Mouse (Mus musculus): Measurements from ENCODE around the gene Rsrc2. TPM values are rescaled to one million over a fixed set of nuclear protein-coding genes. Genes with fewer than 3 reads are reported as not detected.
"Not testable (repeated sequence)": the region's sequence is repeated elsewhere in the genome, so short reads cannot be mapped to it uniquely, and the experiment has no call there.

Rsrc2 gene
- polyA plus RNA-seq (2012; ENCODE audit: insufficient read depth, low replicate concordance) = 15.1 TPM in 1 of 2 replicates, not detected in the other

DNA sequence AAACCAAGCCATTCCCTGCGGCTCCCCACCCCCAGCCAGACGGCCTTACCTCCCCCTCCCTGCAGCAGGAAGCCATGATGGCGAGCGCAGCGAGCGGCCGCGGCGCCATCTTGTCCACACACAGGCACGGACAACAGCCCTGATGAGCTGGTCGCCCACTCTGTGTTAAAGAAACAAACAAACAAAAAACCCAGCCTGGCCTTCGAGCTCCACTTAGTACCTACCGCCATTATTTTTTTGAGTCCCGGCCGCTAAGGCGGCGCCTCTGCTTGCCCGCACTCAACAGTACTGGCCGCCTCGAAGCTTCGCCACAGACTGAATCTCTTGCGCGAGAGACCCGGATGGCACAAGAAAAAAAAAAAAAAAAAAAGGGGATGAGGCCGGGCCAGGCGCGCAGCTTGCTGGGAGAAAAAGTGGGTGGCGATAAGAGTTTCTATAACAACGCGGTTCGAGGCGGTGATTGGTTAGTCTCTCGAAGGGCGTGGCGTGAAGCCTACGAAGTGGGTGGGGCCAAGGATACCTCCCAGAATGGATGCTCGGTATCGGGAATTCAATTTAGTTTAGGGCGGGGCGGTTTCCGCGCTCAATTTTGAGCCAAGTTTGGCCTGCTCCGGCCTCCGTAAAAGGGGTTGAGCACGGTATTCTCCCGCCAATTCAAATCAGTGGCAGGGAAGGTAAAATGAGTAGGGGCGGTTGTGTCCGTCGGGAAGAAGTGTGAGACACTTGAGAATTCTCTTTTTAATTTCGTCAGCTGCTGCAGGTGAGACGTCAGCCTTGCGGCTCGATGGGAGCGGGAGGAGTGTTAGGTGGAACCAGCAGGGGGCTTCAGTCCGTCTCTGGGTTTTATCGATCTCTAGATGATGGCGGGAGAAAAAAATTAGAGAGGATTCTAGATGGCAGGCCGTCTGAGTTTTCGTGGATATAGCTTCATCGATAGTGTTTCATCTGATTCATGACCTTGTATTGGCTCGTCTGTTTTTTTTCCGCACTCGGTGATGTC, at the start of gene Rsrc2, which contains the start of gene Kntc1:
TSS of gene Rsrc2 (minus strand) at position 350 of the 1,000 bp plus-strand sequence.
TSS of gene Kntc1 (plus strand) at position 652 of the 1,000 bp plus-strand sequence.
- Histone ChIP-seq H3K4me1 (peaks cover 32% of the 10 kb centered on the region), H3K4me3 (replicated peaks) (peak within 1 kb of the TSS; percentile 94), H3K9me3 (no peaks in the 10 kb centered on the region), H3K27me3 (replicated peaks) (no peaks in the 10 kb centered on the region), H3K36me3 (replicated peaks; ENCODE audit: low read length) (peaks cover 36% of the 10 kb centered on the region)
- TF ChIP-seq FLI1 (IDR thresholded peaks at IDR 0.05; ENCODE audit: low read length) (peak; percentile 26; the same call in 1 of the 2 replicates), GATA1 (IDR thresholded peaks at IDR 0.05; ENCODE audit: borderline replicate concordance, low read length) (peak; percentile 35; the same call in 1 of the 3 replicates)

DNA sequence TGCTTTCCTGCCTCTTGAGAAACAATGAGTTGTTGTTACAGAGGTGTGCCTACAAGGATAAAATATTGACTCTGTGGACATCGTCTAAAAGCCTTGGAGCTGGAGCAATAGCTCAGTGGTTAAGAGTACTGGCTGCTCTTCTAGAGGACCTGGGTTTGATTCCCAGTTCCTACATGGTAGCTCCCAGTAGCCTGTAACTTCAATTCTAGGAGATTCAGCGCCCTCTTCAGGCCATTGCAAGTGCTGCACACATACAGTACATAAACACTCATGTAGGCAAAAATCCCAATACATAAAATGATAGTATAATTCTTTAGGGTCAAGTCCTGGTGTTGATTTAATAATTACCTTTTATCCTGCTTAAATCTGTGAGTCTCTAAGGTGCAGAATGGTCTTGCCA, 43.9 kb upstream of the Rsrc2 start:
- Histone ChIP-seq H3K9me3 (no peaks in the 10 kb centered on the region), H3K4me1 (peaks cover 7% of the 10 kb centered on the region; the same call in 1 of the 2 replicates), H3K36me3 (replicated peaks; ENCODE audit: low read length) (peaks cover 92% of the 10 kb centered on the region), H3K4me3 (replicated peaks) (no peak overlapping the region), H3K27me3 (replicated peaks) (no peaks in the 10 kb centered on the region)
- TF ChIP-seq GATA1 (IDR thresholded peaks at IDR 0.05; ENCODE audit: borderline replicate concordance, low read length) = no peak
- no peak for TF ChIP-seq FLI1 (IDR thresholded peaks at IDR 0.05; ENCODE audit: low read length)

DNA sequence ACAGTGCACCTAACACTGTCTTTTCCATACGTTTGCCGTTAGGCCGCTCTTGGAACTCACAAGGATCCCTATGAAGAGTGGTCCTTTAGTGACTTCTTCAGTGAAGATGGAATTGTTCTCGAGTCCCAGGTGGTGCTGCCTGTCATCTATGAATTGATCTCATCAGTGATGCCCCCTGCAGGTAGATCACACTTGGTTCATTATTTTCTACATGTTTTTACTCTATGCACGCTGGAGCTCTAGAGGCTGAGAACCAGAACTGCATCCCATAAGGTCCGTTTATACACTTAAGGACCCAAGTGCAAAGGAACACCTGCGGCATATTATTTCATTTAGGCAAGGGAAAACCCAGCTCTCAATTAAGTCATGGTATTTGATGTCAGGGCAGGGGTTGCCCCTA, 39.8 kb upstream of the Rsrc2 start:
- TF ChIP-seq GATA1 (IDR thresholded peaks at IDR 0.05; ENCODE audit: borderline replicate concordance, low read length) (no peak), FLI1 (IDR thresholded peaks at IDR 0.05; ENCODE audit: low read length) (no peak)
- Histone ChIP-seq H3K36me3 (replicated peaks; ENCODE audit: low read length) (peaks cover 89% of the 10 kb centered on the region), H3K4me3 (replicated peaks) (no peak overlapping the region)

GRCm38 (mm10) chr5:123781864-123782263, 32.6 kb upstream of the Rsrc2 start:
- Histone ChIP-seq H3K9me3 (no peaks in the 10 kb centered on the region), H3K36me3 (replicated peaks; ENCODE audit: low read length) (peaks cover 91% of the 10 kb centered on the region), H3K4me1 (no peaks in the 10 kb centered on the region; the same call in 1 of the 2 replicates), H3K27me3 (replicated peaks) (no peaks in the 10 kb centered on the region), H3K4me3 (replicated peaks) (no peak overlapping the region)
- no peak for TF ChIP-seq FLI1 (IDR thresholded peaks at IDR 0.05; ENCODE audit: low read length)
- TF ChIP-seq GATA1 (IDR thresholded peaks at IDR 0.05; ENCODE audit: borderline replicate concordance, low read length) = no peak

More for the DNA sequence above, 39.8 kb upstream of the Rsrc2 start:
- H3K4me1 ChIP-seq = no peaks in the 10 kb centered on the region
- H3K9me3 ChIP-seq = no peaks in the 10 kb centered on the region
- no peaks in the 10 kb centered on the region for H3K27me3 ChIP-seq (replicated peaks)

- Histone ChIP-seq H3K9me3 (no peaks in the 10 kb centered on the region), H3K4me3 (replicated peaks) (no peak overlapping the region), H3K36me3 (replicated peaks; ENCODE audit: low read length) (peaks cover 91% of the 10 kb centered on the region), H3K4me1 (no peaks in the 10 kb centered on the region; the same call in 1 of the 2 replicates), H3K27me3 (replicated peaks) (no peaks in the 10 kb centered on the region)
- TF ChIP-seq FLI1 (IDR thresholded peaks at IDR 0.05; ENCODE audit: low read length) (no peak), GATA1 (IDR thresholded peaks at IDR 0.05; ENCODE audit: borderline replicate concordance, low read length) (no peak)
These were observed 31.5 kb upstream of the Rsrc2 start for GRCm38 (mm10) chr5:123780716-123781115.

- Histone ChIP-seq H3K4me3 (replicated peaks) (no peak overlapping the region), H3K27me3 (replicated peaks) (no peaks in the 10 kb centered on the region), H3K36me3 (replicated peaks; ENCODE audit: low read length) (peaks cover 74% of the 10 kb centered on the region), H3K4me1 (no peaks in the 10 kb centered on the region; the same call in 1 of the 2 replicates), H3K9me3 (no peaks in the 10 kb centered on the region)
- TF ChIP-seq GATA1 (IDR thresholded peaks at IDR 0.05; ENCODE audit: borderline replicate concordance, low read length) (no peak), FLI1 (IDR thresholded peaks at IDR 0.05; ENCODE audit: low read length) (no peak)
These were observed 24.2 kb upstream of the Rsrc2 start for GRCm38 (mm10) chr5:123773441-123773840.

DNA sequence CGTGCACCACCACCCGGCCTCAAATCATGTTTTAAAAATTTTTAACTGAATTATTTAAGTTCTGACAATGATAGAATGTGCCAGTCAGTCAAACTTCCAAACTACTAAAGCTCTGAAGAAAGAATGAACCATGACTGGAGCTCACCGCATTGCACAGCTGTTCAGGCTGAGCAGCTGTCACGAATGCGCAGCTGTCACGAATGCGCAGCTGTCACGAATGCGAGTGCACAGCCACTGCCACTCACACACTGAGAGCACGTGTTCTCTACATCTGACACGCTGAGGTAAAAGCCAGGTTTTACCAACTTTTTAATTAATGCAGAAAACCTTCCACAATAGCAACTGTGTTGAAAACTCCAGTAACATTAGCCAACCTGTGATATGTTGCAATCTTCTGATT, 17.2 kb upstream of the Rsrc2 start:
- not testable (repeated sequence) for H3K9me3 ChIP-seq; H3K4me3 ChIP-seq (replicated peaks); H3K27me3 ChIP-seq (replicated peaks); H3K4me1 ChIP-seq
- H3K36me3 ChIP-seq (replicated peaks; ENCODE audit: low read length) = peaks cover 74% of the 10 kb centered on the region

- H3K4me3 ChIP-seq (replicated peaks) = no peak overlapping the region
- H3K9me3 ChIP-seq = no peaks in the 10 kb centered on the region
- H3K36me3 ChIP-seq (replicated peaks; ENCODE audit: low read length) = peaks cover 73% of the 10 kb centered on the region
- no peaks in the 10 kb centered on the region for H3K27me3 ChIP-seq (replicated peaks)
- no peaks in the 10 kb centered on the region for H3K4me1 ChIP-seq
- TF ChIP-seq FLI1 (IDR thresholded peaks at IDR 0.05; ENCODE audit: low read length) (no peak), GATA1 (IDR thresholded peaks at IDR 0.05; ENCODE audit: borderline replicate concordance, low read length) (no peak)
These were observed 16.3 kb upstream of the Rsrc2 start for GRCm38 (mm10) chr5:123765506-123765905.

- Histone ChIP-seq H3K9me3 (no peaks in the 10 kb centered on the region), H3K36me3 (replicated peaks; ENCODE audit: low read length) (peaks cover 39% of the 10 kb centered on the region), H3K4me1 (peaks cover 32% of the 10 kb centered on the region), H3K27me3 (replicated peaks) (no peaks in the 10 kb centered on the region), H3K4me3 (replicated peaks) (peak overlapping the region; percentile 94)
- TF ChIP-seq FLI1 (IDR thresholded peaks at IDR 0.05; ENCODE audit: low read length) = no peak
- no peak for TF ChIP-seq GATA1 (IDR thresholded peaks at IDR 0.05; ENCODE audit: borderline replicate concordance, low read length)
These were observed 712 bp downstream of the Rsrc2 start for GRCm38 (mm10) chr5:123748339-123749064.
